Mouse (Mus musculus) forebrain, postnatal 0 days (tissue): ENCODE data around the gene Crip1. TPM values are rescaled to one million over a fixed set of nuclear protein-coding genes. Genes with fewer than 3 reads are reported as not detected.

Experiments used
- ATAC-seq: fragments of 200-750 bp; cut with Nextera tagmentation; 2 replicates; pipeline ENCODE4 v1.8.0; 2017; ENCODE audit warnings: mild to moderate bottlenecking, moderate library complexity
- DNase-seq: peaks from one replicate; pipeline ENCODE4 v3.0.0-alpha.2; 2015
- H3K27ac ChIP-seq: fragments of 300-500 bp; sonication (generic); 2 replicates; pipeline ENCODE4 v1.5.1; 2014; ENCODE audit warnings: low read depth, mild to moderate bottlenecking, antibody characterized with exemption, low read length, moderate library complexity, mixed read lengths
- H3K27me3 ChIP-seq: fragments of 300-500 bp; sonication (generic); 2 replicates; pipeline ENCODE4 v1.6.1; 2014; ENCODE audit warnings: mild to moderate bottlenecking, low read length, mixed read lengths; ENCODE audit not compliant: insufficient read depth
- H3K36me3 ChIP-seq: fragments of 300-500 bp; sonication (generic); 2 replicates; pipeline ENCODE4 v1.6.1; 2014; ENCODE audit warnings: mild to moderate bottlenecking, moderate library complexity; ENCODE audit not compliant: insufficient read depth
- H3K4me1 ChIP-seq: fragments of 300-500 bp; sonication (generic); 2 replicates; pipeline ENCODE4 v1.6.1; 2014; ENCODE audit warnings: antibody characterized with exemption; ENCODE audit not compliant: insufficient read depth
- H3K4me2 ChIP-seq: fragments of 300-500 bp; sonication (generic); 2 replicates; pipeline ENCODE4 v1.6.1; 2014; ENCODE audit warnings: low read depth, mild to moderate bottlenecking, moderate library complexity
- H3K4me3 ChIP-seq: fragments of 300-500 bp; sonication (generic); 2 replicates; pipeline ENCODE4 v1.5.1; 2014; ENCODE audit warnings: low read depth, low read length, mixed read lengths
- H3K9ac ChIP-seq: fragments of 300-500 bp; sonication (generic); 2 replicates; pipeline ENCODE4 v1.6.1; 2014; ENCODE audit warnings: mild to moderate bottlenecking
- H3K9me3 ChIP-seq: fragments of 300-500 bp; sonication (generic); 2 replicates; pipeline ENCODE4 v1.6.1; 2016; ENCODE audit warnings: low read length
- CTCF ChIP-seq: sonication (generic); IDR thresholded peaks from 2 replicates; pipeline ENCODE4 v1.5.1; 2016; ENCODE audit warnings: antibody characterized with exemption, control low read depth, low read depth
- WGBS: fragments of 180-500 bp; shearing (Covaris S2); extraction: QIAGEN DNeasy Blood & Tissue Kit; methylation state at CpG from one replicate; pipeline ENCODE4 v1.1.7; 2014; 5-methylcytosine and 5-hydroxymethylcytosine counted together
- polyA plus RNA-seq: library from polyadenylated mRNA; unstranded; fragments of >200 nt; fragmentation: Nextera tagmentation; extraction: Ambion mirVana; gene quantifications from 2 replicates; pipeline ENCODE4 v1.2.1, GENCODE M21; 2015
- total RNA-seq: library from RNA; depleted of rRNA; stranded (reverse); fragments of >200 nt; gene quantifications from 2 replicates; pipeline ENCODE4 v1.2.3, GENCODE M21; 2014; rRNA removed

The Crip1 gene
- total RNA-seq (8.3 and 16.1 TPM in 2 replicates), polyA plus RNA-seq (28.9 and 47.1 TPM in 2 replicates)

GRCm38 (mm10) chr12:113146112-113147057 is at the start of gene Crip1:
TSS of gene Crip1 (plus strand) at chr12:113146316.
- peaks cover 17% of the 10 kb centered on the region for H3K4me1 ChIP-seq
- no peaks in the 10 kb centered on the region for H3K9me3 ChIP-seq
- peak within 1 kb of the TSS; percentile 37 for H3K27ac ChIP-seq
- H3K27me3 ChIP-seq, result no peaks in the 10 kb centered on the region; the same call in 1 of the 2 replicates
- peak; percentile 82 for TF ChIP-seq CTCF
- DNase-seq (peak; percentile 83), ATAC-seq (peak; percentile 56)
- peaks cover 25% of the 10 kb centered on the region for H3K36me3 ChIP-seq
- peak within 1 kb of the TSS; percentile 26; the same call in 1 of the 2 replicates for H3K4me2 ChIP-seq
- no peak within 1 kb of the TSS for H3K9ac ChIP-seq
- no peak within 1 kb of the TSS for H3K4me3 ChIP-seq
- 12% methylated on average over 45 of the region's 45 CpGs for WGBS

- peak overlapping the region; percentile 99 for H3K4me3 ChIP-seq
- H3K27ac ChIP-seq, result no peak overlapping the region
- peak overlapping the region; percentile 88 for H3K4me2 ChIP-seq
- DNase-seq, result no peak
- H3K36me3 ChIP-seq, result no peaks in the 10 kb centered on the region
- no peaks in the 10 kb centered on the region for H3K27me3 ChIP-seq
- ATAC-seq, result no peak
- 79% methylated on average over 5 of the region's 5 CpGs for WGBS
- no peaks in the 10 kb centered on the region for H3K9me3 ChIP-seq
- H3K9ac ChIP-seq, result peak overlapping the region; percentile 98
- H3K4me1 ChIP-seq, result peaks cover 17% of the 10 kb centered on the region
- TF ChIP-seq CTCF, result no peak
Observed at GRCm38 (mm10) chr12:113097040-113097439, 49.1 kb upstream of the Crip1 start.

GRCm38 (mm10) chr12:113097749-113098281 is 48.3 kb upstream of the Crip1 start, which contains the start of gene Mta1:
TSS of gene Mta1 (plus strand) at chr12:113098278.
- WGBS, result under 1% methylated on average over 35 of the region's 53 CpGs
- Histone ChIP-seq H3K9me3 (no peaks in the 10 kb centered on the region), H3K27me3 (no peaks in the 10 kb centered on the region), H3K9ac (peak within 1 kb of the TSS; percentile 98), H3K4me1 (peaks cover 17% of the 10 kb centered on the region), H3K4me3 (peak within 1 kb of the TSS; percentile 99), H3K4me2 (peak within 1 kb of the TSS; percentile 88), H3K27ac (peak within 1 kb of the TSS; percentile 92), H3K36me3 (no peaks in the 10 kb centered on the region)
- no peak for TF ChIP-seq CTCF
- peak; percentile 67 for DNase-seq
- ATAC-seq, result peak; percentile 68

GRCm38 (mm10) chr12:113098530-113099151 is 47.5 kb upstream of the Crip1 start:
- whole genome bisulfite sequencing, result 8% methylated on average over 44 of the region's 60 CpGs
- TF ChIP-seq CTCF, result no peak
- peak; percentile 34 for DNase-seq

GRCm38 (mm10) chr12:113099470-113100237 is 46.5 kb upstream of the Crip1 start:
- no peak for DNase-seq
- no peak for ATAC-seq
- Histone ChIP-seq H3K4me1 (peaks cover 17% of the 10 kb centered on the region), H3K36me3 (no peaks in the 10 kb centered on the region), H3K9me3 (no peaks in the 10 kb centered on the region), H3K9ac (peak overlapping the region; percentile 98), H3K27me3 (no peaks in the 10 kb centered on the region), H3K27ac (peak overlapping the region; percentile 92; the same call in 1 of the 2 replicates), H3K4me3 (peak overlapping the region; percentile 99; the same call in 1 of the 2 replicates), H3K4me2 (peak overlapping the region; percentile 88)
- TF ChIP-seq CTCF, result no peak
- WGBS, result 32% methylated on average over 6 of the region's 6 CpGs

More at GRCm38 (mm10) chr12:113098530-113099151, 47.5 kb upstream of the Crip1 start:
- peak; percentile 10 for ATAC-seq
- Histone ChIP-seq H3K9me3 (no peaks in the 10 kb centered on the region), H3K4me2 (peak overlapping the region; percentile 88), H3K4me3 (peak overlapping the region; percentile 99), H3K27me3 (no peaks in the 10 kb centered on the region), H3K36me3 (no peaks in the 10 kb centered on the region), H3K4me1 (peaks cover 17% of the 10 kb centered on the region), H3K27ac (peak overlapping the region; percentile 92), H3K9ac (peak overlapping the region; percentile 98)

- H3K36me3 ChIP-seq, result no peaks in the 10 kb centered on the region
- H3K4me2 ChIP-seq, result no peak overlapping the region
- no peak overlapping the region for H3K27ac ChIP-seq
- H3K9ac ChIP-seq, result 0 out of 2 replicates have a peak overlapping the region, but pooled peaks have one; percentile 10
- WGBS, result 78% methylated on average over 5 of the region's 5 CpGs
- no peak overlapping the region for H3K4me3 ChIP-seq
- TF ChIP-seq CTCF, result no peak
- H3K4me1 ChIP-seq, result peaks cover 17% of the 10 kb centered on the region
- ATAC-seq (no peak), DNase-seq (no peak)
- no peaks in the 10 kb centered on the region for H3K9me3 ChIP-seq
- H3K27me3 ChIP-seq, result no peaks in the 10 kb centered on the region
Observed at GRCm38 (mm10) chr12:113100448-113101076, 45.6 kb upstream of the Crip1 start.
